Mouse (Mus musculus): ENCODE results near the gene Exosc9.
A peak's percentile ranks its signal among the peaks of the same experiment; 100 is the strongest.
"Not testable (repeated sequence)": the region's sequence is repeated elsewhere in the genome, so short reads cannot be mapped to it uniquely, and the experiment has no call there.

Exosc9 gene

GRCm38 (mm10) chr3:36557601-36558000 is 5.2 kb downstream of the Exosc9 start:
- no peak for DNase-seq (ENCODE audit: low spot score)

DNA sequence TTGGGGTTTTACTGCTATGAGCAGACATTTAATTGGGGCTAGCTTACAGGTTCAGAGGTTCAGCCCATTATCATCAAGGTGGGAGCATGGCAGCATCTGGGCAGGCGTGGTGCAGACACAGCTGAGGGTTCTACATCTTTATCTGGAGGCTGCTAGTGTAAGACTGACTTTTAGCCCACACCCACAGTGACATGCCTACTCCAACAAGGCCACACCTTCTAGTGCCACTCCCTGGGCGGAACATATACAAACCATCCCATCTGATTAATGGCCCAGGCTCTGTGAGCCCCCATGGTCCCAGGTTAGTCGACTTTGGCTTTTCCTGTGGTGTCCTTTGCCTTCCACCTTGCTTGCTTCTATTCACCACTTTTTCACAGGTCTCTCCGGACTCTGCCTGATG is 7.2 kb downstream of the Exosc9 start:
- no peak for DNase-seq (ENCODE audit: low spot score)

GRCm38 (mm10) chr3:36563666-36564065 is 11.3 kb downstream of the Exosc9 start:
- no peak for DNase-seq (ENCODE audit: low spot score)

DNA sequence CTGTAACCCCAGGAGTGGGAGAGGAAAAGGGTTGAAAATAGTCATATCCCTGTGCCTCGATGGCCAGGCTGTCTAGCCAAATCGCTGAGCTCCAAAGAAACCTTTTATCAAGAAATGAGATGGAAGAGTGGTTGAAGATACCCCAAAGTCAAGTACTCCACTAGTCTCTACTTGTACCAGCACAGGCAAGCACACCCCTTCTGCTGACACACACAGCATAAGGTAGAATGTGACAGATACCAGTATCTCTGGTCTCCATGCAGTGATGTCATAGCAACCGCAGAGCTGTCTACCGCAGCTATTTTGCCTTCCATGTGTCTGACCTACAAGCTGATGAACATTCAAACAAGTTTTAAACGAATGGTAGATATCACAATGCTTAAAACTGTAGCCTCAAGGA is 17.4 kb downstream of the Exosc9 start:
- no peak for DNase-seq (ENCODE audit: low spot score)

- no peak for DNase-seq (ENCODE audit: low spot score)
Measured at GRCm38 (mm10) chr3:36571361-36571826, 19.0 kb downstream of the Exosc9 start.

- DNase-seq (ENCODE audit: low spot score) = peak; percentile 99
Measured at GRCm38 (mm10) chr3:36571827-36572378, 19.5 kb downstream of the Exosc9 start, which contains the start of gene Ccna2. Gene Ccna2, minus strand, starts transcription at chr3:36572150.

GRCm38 (mm10) chr3:36598811-36599210 is 46.4 kb downstream of the Exosc9 start:
- DNase-seq (ENCODE audit: low spot score) = no peak

DNA sequence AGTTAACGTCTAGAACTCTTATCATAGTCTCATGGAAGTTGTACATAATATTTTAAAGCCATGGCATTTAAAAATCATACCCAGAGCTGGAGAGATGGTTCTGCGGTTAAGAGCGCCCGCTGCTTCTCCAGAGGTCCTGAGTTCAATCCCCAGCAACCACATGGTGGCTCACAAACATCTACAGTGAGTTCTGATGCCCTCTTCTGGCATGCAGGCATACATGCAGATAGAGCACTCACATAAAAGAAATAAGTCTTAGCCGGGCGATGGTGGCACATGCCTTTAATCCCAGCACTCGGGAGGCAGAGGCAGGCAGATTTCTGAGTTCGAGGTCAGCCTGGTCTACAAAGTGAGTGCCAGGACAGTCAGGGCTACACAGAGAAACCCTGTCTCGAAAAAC is 47.4 kb downstream of the Exosc9 start:
- DNase-seq (ENCODE audit: low spot score) = not testable (repeated sequence)

DNA sequence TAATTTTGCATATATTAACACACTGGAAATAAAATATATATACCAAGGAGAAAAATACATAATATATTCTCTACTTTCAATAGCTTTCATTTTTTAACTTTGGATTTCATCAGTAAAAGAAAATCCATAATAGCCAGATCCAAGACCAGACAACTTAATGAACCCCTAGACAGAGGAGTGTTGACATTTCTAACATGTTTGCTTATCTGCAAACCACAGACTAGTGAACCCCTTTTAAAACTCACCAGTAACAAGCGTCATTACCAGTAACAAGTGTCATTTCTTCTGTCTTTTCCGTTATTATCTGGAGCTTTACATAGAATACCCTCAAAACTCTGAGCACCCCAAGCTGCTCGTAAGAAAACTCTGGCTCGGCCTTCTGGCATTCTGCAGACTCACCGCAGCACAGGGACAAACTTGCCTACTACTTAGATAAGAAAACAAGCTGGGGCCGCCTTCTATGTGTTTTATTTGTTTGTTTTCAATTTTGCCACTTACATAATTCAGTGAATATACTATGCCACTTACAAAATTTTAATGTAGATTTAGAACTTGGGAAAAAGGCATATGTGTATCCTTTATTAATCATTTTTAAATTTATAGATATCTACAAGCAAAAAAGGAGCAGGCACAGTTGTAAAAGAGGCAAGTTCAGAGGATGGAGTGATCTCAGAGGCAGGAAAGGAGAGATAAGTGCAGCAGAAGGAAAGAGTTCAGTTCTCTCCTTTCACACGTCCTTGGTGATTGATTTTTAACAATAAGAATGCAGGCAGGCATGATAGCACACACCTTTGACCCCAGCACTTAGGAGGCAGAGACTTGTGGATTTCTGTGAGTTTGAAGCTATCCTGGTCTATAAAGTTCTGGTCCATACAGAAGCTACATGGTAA is 53.7 kb downstream of the Exosc9 start:
- no peak for DNase-seq (ENCODE audit: low spot score)

DNA sequence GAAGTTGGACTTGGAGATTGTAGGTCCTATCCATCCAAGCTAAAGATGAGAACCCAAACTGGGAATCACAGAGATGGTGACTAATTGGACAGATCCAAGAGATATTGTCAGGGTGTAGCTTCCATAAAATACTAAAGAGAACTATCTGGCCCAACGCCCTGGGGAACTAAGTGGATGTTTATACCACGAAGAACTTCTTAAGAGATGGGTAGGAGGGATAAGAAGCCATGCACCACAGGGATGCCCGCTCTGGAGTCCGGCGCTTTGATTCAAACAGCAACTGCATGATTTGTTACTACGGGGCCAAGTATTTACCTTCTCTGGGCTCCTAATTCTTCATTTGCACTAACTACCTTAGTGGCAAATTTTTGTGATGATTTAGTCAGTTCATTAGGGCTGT is 60.3 kb downstream of the Exosc9 start:
- no peak for DNase-seq (ENCODE audit: low spot score)

DNA sequence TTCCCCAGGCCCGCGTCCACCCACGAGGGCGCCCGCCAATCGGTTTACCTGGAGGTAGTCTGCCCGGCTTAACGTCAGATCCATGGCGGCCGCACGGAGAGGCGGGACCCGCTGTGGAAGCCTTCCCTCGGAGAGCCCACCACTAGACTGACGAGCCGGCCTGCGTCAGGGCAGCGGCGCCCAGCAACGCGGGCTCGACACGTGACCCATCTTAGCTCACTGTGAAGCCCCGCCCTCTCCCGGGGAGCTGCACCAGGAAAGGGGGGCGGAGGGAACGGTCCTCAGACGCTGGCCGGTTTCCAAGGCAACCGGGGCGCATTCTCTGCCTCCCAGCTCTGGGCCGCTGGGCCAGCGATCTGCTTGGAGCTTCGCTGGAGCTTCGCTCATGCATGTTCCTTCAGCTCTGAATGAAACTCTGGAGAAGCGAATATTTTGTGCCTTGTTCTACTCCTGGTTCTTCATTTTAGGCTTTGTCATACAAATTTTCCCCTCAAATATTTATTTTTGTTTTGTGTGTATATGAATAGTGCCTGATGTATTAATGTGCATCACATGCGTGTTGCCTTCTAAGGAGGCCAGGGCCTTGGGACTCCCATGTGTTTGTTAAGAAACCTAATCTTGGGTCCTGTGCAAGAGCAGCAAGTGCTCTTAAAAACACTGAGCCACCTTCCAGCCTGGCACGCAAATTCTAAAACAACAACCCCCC is 60.9 kb downstream of the Exosc9 start, which contains the start of gene Bbs7:
TSS of gene Bbs7 (minus strand) at position 276 of the 706 bp plus-strand sequence.
- peak; percentile 93 for DNase-seq (ENCODE audit: low spot score)

DNA sequence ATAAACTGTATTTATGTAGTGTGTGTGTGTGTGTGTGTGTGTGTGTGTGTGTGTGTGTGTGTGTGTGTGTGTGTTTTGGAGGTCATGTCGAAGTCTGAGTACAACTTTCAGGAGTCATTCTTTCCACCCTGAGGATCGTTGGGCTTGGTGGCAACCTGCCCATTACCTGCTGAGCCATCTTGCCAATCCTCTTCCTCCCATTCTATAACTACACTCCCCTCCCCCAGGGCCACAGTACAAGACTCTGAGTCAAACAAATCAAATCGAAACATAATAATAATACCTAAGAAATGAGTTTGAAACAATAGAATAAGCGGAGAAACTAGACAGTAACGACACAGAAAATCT is 61.5 kb downstream of the Exosc9 start:
- DNase-seq (ENCODE audit: low spot score) = no peak

Data from testis, postnatal 14 days (tissue).